Mouse (Mus musculus) midbrain, embryonic 11.5 days (tissue): Measurements from ENCODE around the gene Sema4g. TPM values are rescaled to one million over a fixed set of nuclear protein-coding genes. Genes with fewer than 3 reads are reported as not detected.
A peak's percentile ranks its signal among the peaks of the same experiment; 100 is the strongest.

Source experiments
- ATAC-seq: fragments of 200-750 bp; cut with Nextera tagmentation; 2 replicates; pipeline ENCODE4 v1.8.0; 2017; ENCODE audit warnings: moderate TSS enrichment, moderate library complexity; ENCODE audit not compliant: low FRiP score
- DNase-seq: peaks from one replicate; pipeline ENCODE4 v3.0.0; 2015; ENCODE audit warnings: low spot score; ENCODE audit errors: missing footprints
- H3K27ac ChIP-seq: fragments of 300-500 bp; sonication (generic); 2 replicates; pipeline ENCODE4 v1.5.1; 2014; ENCODE audit warnings: low read depth, low read length
- H3K27me3 ChIP-seq: fragments of 300-500 bp; sonication (generic); 2 replicates; pipeline ENCODE4 v1.6.1; 2014; ENCODE audit warnings: mild to moderate bottlenecking, low read length, moderate library complexity, mixed read lengths; ENCODE audit not compliant: control insufficient read depth, insufficient read depth
- H3K36me3 ChIP-seq: fragments of 300-500 bp; sonication (generic); 2 replicates; pipeline ENCODE4 v1.6.1; 2014; ENCODE audit warnings: mild to moderate bottlenecking, low read length, moderate library complexity, mixed read lengths; ENCODE audit not compliant: control insufficient read depth, insufficient read depth
- H3K4me1 ChIP-seq: fragments of 300-500 bp; sonication (generic); 2 replicates; pipeline ENCODE4 v1.6.1; 2014; ENCODE audit warnings: low read length; ENCODE audit not compliant: control insufficient read depth, insufficient read depth
- H3K4me2 ChIP-seq: fragments of 300-500 bp; sonication (generic); 2 replicates; pipeline ENCODE4 v1.6.1; 2014; ENCODE audit warnings: mild to moderate bottlenecking, moderate library complexity
- H3K4me3 ChIP-seq: fragments of 300-500 bp; sonication (generic); 2 replicates; pipeline ENCODE4 v1.5.1; 2014; ENCODE audit warnings: low read depth, low read length
- H3K9ac ChIP-seq: fragments of 300-500 bp; sonication (generic); 2 replicates; pipeline ENCODE4 v1.6.1; 2014; ENCODE audit warnings: low read length
- H3K9me3 ChIP-seq: fragments of 300-500 bp; sonication (generic); 2 replicates; pipeline ENCODE4 v1.6.1; 2016; ENCODE audit warnings: low read length; ENCODE audit not compliant: control insufficient read depth
- WGBS: fragments of 180-500 bp; shearing (Covaris S2); extraction: QIAGEN DNeasy Blood & Tissue Kit; methylation state at CpG from one replicate; pipeline ENCODE4 v1.1.7; 2014; 5-methylcytosine and 5-hydroxymethylcytosine counted together
- polyA plus RNA-seq: library from polyadenylated mRNA; unstranded; fragments of >200 nt; fragmentation: Nextera tagmentation; extraction: Ambion mirVana; gene quantifications from 2 replicates; pipeline ENCODE4 v1.2.1, GENCODE M21; 2014

Gene Sema4g
- polyA plus RNA-seq, 1 experiment from 2014 or later, result 4.7 TPM

DNA sequence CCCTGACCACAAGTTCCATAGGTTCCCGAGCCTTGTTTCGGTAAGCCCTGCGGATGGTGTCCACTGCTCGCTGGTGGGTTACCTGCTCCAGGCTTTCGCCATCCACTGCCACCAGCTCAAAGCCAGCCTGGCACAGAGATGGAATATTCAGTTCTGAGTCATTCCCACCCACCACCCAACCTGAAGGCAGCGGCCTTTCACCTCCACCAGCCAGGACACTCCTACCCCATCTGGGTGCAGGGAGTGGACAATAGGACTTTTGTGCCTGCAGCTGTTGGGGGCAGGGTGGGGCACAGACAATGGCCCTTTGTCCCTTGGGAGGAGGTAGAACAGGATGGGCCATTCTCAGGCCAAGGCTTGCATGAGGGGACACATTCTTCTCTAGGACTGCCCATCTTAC lies 38.9 kb downstream of the Sema4g start:
- Histone ChIP-seq H3K36me3 (peaks cover 30% of the 10 kb centered on the region), H3K4me3 (no peak overlapping the region), H3K27ac (no peak overlapping the region), H3K27me3 (no peaks in the 10 kb centered on the region), H3K4me2 (no peak overlapping the region), H3K9me3 (no peaks in the 10 kb centered on the region), H3K4me1 (0 out of 2 replicates have a peak, but pooled peaks cover 2% of the 10 kb centered on the region), H3K9ac (no peak overlapping the region)
- ATAC-seq (no peak), DNase-seq (no peak)
- WGBS, result 84% methylated on average over 6 of the region's 6 CpGs

GRCm38 (mm10) chr19:45028746-45029145 lies 39.8 kb downstream of the Sema4g start:
- Histone ChIP-seq H3K4me3 (no peak overlapping the region), H3K27me3 (no peaks in the 10 kb centered on the region), H3K4me2 (no peak overlapping the region), H3K36me3 (peaks cover 27% of the 10 kb centered on the region), H3K27ac (no peak overlapping the region), H3K9me3 (no peaks in the 10 kb centered on the region), H3K9ac (no peak overlapping the region), H3K4me1 (0 out of 2 replicates have a peak, but pooled peaks cover 2% of the 10 kb centered on the region)
- ATAC-seq (no peak), DNase-seq (no peak)
- 60% methylated on average over 19 of the region's 19 CpGs for whole genome bisulfite sequencing

DNA sequence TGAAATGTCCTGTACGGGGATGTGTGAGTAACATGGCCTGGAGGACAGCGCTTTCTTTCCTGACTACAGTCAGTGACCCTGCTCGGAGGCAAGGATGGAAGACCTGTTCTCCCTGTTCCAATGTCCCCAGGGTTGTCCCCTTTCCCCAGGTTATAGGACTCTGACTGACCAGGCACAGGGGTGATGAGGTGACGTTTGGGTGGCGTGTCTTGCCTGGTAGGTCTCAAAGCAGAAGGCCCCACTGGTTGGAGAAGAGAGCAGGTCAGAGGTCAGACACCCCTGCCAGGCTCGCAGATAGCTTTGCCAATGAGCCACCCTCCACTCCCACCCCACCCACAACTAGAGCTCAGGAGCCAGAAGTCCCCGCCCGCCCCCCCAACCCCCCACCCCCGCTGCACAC lies 40.7 kb downstream of the Sema4g start:
- H3K4me1 ChIP-seq, result 0 out of 2 replicates have a peak, but pooled peaks cover 2% of the 10 kb centered on the region
- no peak for DNase-seq
- ATAC-seq, result no peak
- H3K27ac ChIP-seq, result no peak overlapping the region
- no peaks in the 10 kb centered on the region for H3K27me3 ChIP-seq
- no peaks in the 10 kb centered on the region for H3K9me3 ChIP-seq
- H3K36me3 ChIP-seq, result peaks cover 22% of the 10 kb centered on the region
- 50% methylated on average over 8 of the region's 9 CpGs for WGBS
- H3K9ac ChIP-seq, result no peak overlapping the region
- no peak overlapping the region for H3K4me2 ChIP-seq
- H3K4me3 ChIP-seq, result no peak overlapping the region

- H3K4me3 ChIP-seq, result no peak overlapping the region
- H3K9me3 ChIP-seq, result no peaks in the 10 kb centered on the region
- ATAC-seq (peak; percentile 38; the same call in 1 of the 2 replicates), DNase-seq (peak; percentile 96)
- no peaks in the 10 kb centered on the region for H3K27me3 ChIP-seq
- 35% methylated on average over 8 of the region's 8 CpGs for WGBS
- 0 out of 2 replicates have a peak, but pooled peaks cover 2% of the 10 kb centered on the region for H3K4me1 ChIP-seq
- H3K36me3 ChIP-seq, result peaks cover 18% of the 10 kb centered on the region
- no peak overlapping the region for H3K9ac ChIP-seq
- no peak overlapping the region for H3K4me2 ChIP-seq
- H3K27ac ChIP-seq, result no peak overlapping the region
Observed at GRCm38 (mm10) chr19:45030111-45030510, 41.2 kb downstream of the Sema4g start.

DNA sequence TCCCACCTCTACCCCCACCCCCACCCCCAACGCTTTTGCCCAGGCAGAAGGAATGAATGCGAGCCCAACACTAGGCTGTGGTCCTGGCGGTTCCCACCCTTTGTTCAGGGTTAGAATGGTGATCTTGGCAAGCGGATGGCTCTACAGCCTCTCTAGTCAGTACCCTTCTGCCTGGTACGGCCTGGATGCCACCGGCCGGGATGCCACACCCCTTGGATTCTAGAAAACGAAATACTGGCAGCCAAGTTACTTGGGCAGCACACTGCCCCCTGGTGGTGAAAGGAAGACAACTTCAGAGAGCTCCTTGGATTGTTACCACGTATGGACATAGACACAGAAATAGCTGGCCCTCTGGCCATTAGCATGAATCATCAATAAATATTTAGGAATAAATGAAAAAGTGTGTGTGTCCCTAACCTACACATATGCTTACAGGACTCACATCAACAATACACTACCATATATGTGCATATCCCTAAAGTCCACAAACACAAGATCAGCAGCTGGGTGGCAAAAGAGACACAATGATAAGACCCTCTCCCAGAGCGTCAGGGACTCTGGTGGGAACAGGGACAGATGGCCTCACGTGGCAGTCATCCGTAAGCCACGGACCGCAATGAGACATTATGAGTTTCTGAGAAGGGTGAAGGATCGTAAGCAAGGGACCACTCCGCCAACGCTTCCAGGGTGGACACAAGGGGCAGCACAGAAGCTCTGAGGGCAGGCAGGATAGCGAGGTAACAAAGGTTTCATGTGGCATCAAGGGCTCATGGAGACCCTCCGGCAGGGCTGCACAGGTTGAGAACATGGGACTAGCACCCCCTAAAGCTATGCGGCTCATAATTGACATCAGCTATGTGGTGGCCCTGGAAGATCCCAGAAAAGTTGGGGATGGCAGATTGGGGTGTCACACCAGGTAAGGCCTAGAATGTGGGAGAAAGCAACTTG lies 42.1 kb downstream of the Sema4g start:
- no peak overlapping the region for H3K4me3 ChIP-seq
- no peak overlapping the region for H3K9ac ChIP-seq
- H3K27ac ChIP-seq, result no peak overlapping the region
- ATAC-seq (0 out of 2 replicates have a peak, but pooled peaks have one; percentile 11), DNase-seq (peak; percentile 93)
- no peak overlapping the region; the same call in 1 of the 2 replicates for H3K4me2 ChIP-seq
- 0 out of 2 replicates have a peak, but pooled peaks cover 2% of the 10 kb centered on the region for H3K4me1 ChIP-seq
- 43% methylated on average over 20 of the region's 20 CpGs for WGBS
- H3K9me3 ChIP-seq, result no peaks in the 10 kb centered on the region
- H3K36me3 ChIP-seq, result peaks cover 11% of the 10 kb centered on the region
- no peaks in the 10 kb centered on the region for H3K27me3 ChIP-seq

DNA sequence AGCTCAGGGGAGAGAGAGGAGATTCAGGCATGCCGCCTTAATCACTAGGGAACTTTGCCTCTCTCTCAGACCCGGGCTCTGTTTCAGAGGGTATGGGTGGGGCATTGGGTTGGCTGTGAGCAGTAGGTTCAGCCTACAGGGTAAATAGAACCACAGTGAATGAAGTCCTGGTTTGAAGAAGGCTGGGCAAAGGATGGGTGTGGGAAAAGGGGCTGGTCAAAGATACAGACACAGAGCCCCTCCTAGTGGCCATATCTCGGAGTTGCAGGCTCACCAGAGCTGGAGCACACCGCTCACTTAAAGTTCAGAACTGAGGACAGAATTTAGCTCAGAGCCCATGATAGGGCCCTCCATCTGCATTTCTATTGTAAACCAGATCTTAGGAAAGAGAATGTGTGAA lies 42.9 kb downstream of the Sema4g start:
- peaks cover 3% of the 10 kb centered on the region; the same call in 1 of the 2 replicates for H3K36me3 ChIP-seq
- no peak overlapping the region for H3K9ac ChIP-seq
- 11% methylated on average over 4 of the region's 4 CpGs for WGBS
- peak; percentile 97 for DNase-seq
- H3K27ac ChIP-seq, result no peak overlapping the region
- H3K4me2 ChIP-seq, result no peak overlapping the region
- H3K4me3 ChIP-seq, result no peak overlapping the region
- H3K9me3 ChIP-seq, result no peaks in the 10 kb centered on the region
- no peaks in the 10 kb centered on the region for H3K27me3 ChIP-seq
- H3K4me1 ChIP-seq, result 0 out of 2 replicates have a peak, but pooled peaks cover 2% of the 10 kb centered on the region
- peak; percentile 54 for ATAC-seq

DNA sequence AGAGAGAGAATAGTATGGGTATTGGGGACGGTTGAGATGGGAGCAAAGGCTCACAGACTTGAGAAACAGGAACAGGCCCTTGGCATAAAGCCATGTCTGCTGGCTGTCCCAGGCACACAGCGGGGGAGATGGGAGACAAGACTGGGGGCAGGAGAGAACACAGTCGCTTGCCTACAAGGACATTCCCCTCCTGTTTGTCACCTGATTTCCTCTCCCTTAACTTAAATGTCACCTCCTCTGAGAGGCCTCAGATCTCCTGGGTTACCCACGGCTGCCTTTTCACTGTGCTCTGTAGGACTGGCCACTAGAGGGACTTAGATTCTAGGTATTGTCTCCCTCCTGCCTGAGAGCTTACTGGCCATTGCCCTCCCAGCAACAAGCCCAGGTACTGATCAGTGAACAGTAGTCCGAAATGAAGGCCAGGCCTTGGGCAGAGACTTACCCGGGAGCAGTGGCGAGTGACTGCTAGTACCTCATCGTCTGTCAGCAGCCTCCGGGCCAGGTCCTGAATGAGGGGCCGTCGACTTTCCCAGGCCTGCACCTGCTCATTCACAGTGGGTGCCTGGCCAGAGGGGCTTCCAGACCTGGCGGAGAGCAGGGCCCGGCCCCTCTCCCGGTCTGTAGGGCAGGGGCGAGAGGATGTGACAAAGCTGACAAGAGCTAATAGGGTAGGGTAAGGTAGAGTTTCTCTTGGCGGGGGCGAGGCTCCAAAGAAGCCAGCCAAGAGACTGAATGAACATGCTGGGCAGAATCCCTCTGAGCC lies 43.9 kb downstream of the Sema4g start:
- 52% methylated on average over 17 of the region's 17 CpGs for WGBS
- Histone ChIP-seq H3K9me3 (no peaks in the 10 kb centered on the region), H3K9ac (no peak overlapping the region), H3K27ac (no peak overlapping the region), H3K27me3 (no peaks in the 10 kb centered on the region), H3K4me1 (0 out of 2 replicates have a peak, but pooled peaks cover 2% of the 10 kb centered on the region), H3K4me3 (no peak overlapping the region), H3K36me3 (no peaks in the 10 kb centered on the region), H3K4me2 (no peak overlapping the region)
- ATAC-seq (no peak), DNase-seq (no peak)

DNA sequence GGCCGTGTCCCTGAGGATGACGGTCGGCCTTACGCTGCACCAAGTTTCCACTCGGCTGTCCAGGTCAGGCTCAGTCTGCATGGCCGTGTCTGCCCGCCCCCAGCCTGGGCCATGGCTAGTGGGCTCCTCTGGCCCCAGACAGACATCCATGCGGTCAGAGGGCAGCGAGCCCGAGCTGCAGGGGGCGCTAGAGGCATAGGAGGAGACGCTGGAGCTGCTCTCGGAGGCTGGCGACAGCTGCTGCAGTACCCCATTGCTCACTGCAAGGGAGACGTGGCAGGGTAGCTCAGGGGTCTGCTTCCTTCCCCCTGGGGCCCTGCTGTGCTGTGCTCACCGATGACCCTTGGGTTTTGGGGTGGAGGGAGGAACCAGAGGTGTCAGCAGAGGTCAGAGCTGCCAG lies 48.0 kb downstream of the Sema4g start:
- Histone ChIP-seq H3K36me3 (no peaks in the 10 kb centered on the region), H3K9me3 (no peaks in the 10 kb centered on the region), H3K9ac (no peak overlapping the region), H3K4me1 (peaks cover 2% of the 10 kb centered on the region; the same call in 1 of the 2 replicates), H3K27ac (no peak overlapping the region), H3K4me3 (no peak overlapping the region), H3K27me3 (no peaks in the 10 kb centered on the region), H3K4me2 (no peak overlapping the region)
- WGBS, result 23% methylated on average over 16 of the region's 16 CpGs
- DNase-seq, result peak; percentile 90
- ATAC-seq, result 0 out of 2 replicates have a peak, but pooled peaks have one; percentile 43
